Comparison of ENCODE assay signal across 8 mouse cellular contexts in genomic region chr17:29093961-29094309, GRCm38 (mm10). TPM values are rescaled to one million over a fixed set of nuclear protein-coding genes. Genes with fewer than 3 reads are reported as not detected.
DNase-seq lines count a peak whose midpoint lies in the region; ATAC-seq and TF ChIP-seq lines count a peak whose summit lies in the region.

No protein-coding gene starts in this region.

- no peaks in the 10 kb centered on the region for H3K9me3 ChIP-seq in heart, embryonic 12.5 days (replicated peaks)
- H3K9me3 ChIP-seq in ES-Bruce4 (replicated peaks; ENCODE audit: control insufficient read depth, insufficient read depth, low read length, poor library complexity, severe bottlenecking) = no peaks in the 10 kb centered on the region
- H3K9me3 ChIP-seq in forebrain, embryonic 14.5 days (replicated peaks; ENCODE audit: control insufficient read depth, low read length) = no peaks in the 10 kb centered on the region
- no peaks in the 10 kb centered on the region for H3K9me3 ChIP-seq in liver, embryonic 14.5 days (ENCODE audit: control insufficient read depth, low read length)

- peak overlapping the region; percentile 60 for H3K4me3 ChIP-seq in heart, embryonic 12.5 days
- peak overlapping the region; percentile 93 for H3K4me3 ChIP-seq in ES-Bruce4 (ENCODE audit: low read depth, low read length)
- peak overlapping the region; percentile 45 for H3K4me3 ChIP-seq in forebrain, embryonic 14.5 days (ENCODE audit: low read depth, low read length)
- peak overlapping the region; percentile 54 to 58 for H3K4me3 ChIP-seq in liver, embryonic 14.5 days (ENCODE audit: insufficient read depth in 1 of 2, low read depth in 2 of 2, low read length in 2 of 2)

- ATAC-seq in heart, embryonic 12.5 days (ENCODE audit: insufficient number of reproducible peaks, low FRiP score) = no peak
- ATAC-seq in forebrain, embryonic 14.5 days = no peak
- peak; percentile 2; the same call in 1 of the 2 replicates for ATAC-seq in liver, embryonic 14.5 days (ENCODE audit: insufficient read depth)

- peaks cover 22% of the 10 kb centered on the region for H3K4me1 ChIP-seq in heart, embryonic 12.5 days (replicated peaks)
- peaks cover 3% of the 10 kb centered on the region for H3K4me1 ChIP-seq in ES-Bruce4 (ENCODE audit: control insufficient read depth, insufficient read depth, low read length)
- H3K4me1 ChIP-seq in forebrain, embryonic 14.5 days (ENCODE audit: control insufficient read depth, insufficient read depth, low read length) = peaks cover 14% of the 10 kb centered on the region
- peaks cover 1 to 4% of the 10 kb centered on the region in 2 experiments; a peak in 2 of 4 replicates for H3K4me1 ChIP-seq in liver, embryonic 14.5 days (replicated peaks; ENCODE audit: control insufficient read depth in 2 of 2, insufficient read depth in 2 of 2, low read length in 1 of 2)

- peaks cover 7% of the 10 kb centered on the region for H3K36me3 ChIP-seq in heart, embryonic 12.5 days
- H3K36me3 ChIP-seq in ES-Bruce4 (ENCODE audit: control insufficient read depth, insufficient read depth, low read length, poor library complexity, severe bottlenecking) = peaks cover 16% of the 10 kb centered on the region
- no peaks in the 10 kb centered on the region for H3K36me3 ChIP-seq in forebrain, embryonic 14.5 days (ENCODE audit: control insufficient read depth, insufficient read depth, low read length)
- H3K36me3 ChIP-seq in liver, embryonic 14.5 days (replicated peaks; ENCODE audit: control insufficient read depth, insufficient read depth, low read depth) = no peaks in the 10 kb centered on the region

- WGBS in heart, embryonic 12.5 days = under 1% methylated on average over 24 of the region's 24 CpGs
- WGBS in forebrain, embryonic 14.5 days = under 1% methylated on average over 24 of the region's 24 CpGs
- 2% methylated on average over 24 of the region's 24 CpGs for WGBS in liver, embryonic 14.5 days (ENCODE audit: insufficient replicate concordance)

- peak overlapping the region; percentile 94 for H3K4me2 ChIP-seq in heart, embryonic 12.5 days
- peak overlapping the region; percentile 83 for H3K4me2 ChIP-seq in forebrain, embryonic 14.5 days (ENCODE audit: low read length)
- H3K4me2 ChIP-seq in liver, embryonic 14.5 days (ENCODE audit: low read depth) = peak overlapping the region; percentile 65

- peak overlapping the region; percentile 78 for H3K9ac ChIP-seq in heart, embryonic 12.5 days
- H3K9ac ChIP-seq in ES-Bruce4 (ENCODE audit: low read depth, poor library complexity, severe bottlenecking) = peak overlapping the region; percentile 76
- H3K9ac ChIP-seq in forebrain, embryonic 14.5 days (ENCODE audit: low read length) = peak overlapping the region; percentile 63
- peak overlapping the region; percentile 51; the same call in 1 of the 2 replicates for H3K9ac ChIP-seq in liver, embryonic 14.5 days (replicated peaks)

- no peak for TF ChIP-seq EP300 in ES-Bruce4 (IDR thresholded peaks at IDR 0.05; ENCODE audit: insufficient read depth, low read depth, low read length)
- no peak for TF ChIP-seq EP300 in liver, embryonic 14.5 days (IDR thresholded peaks at IDR 0.05; ENCODE audit: low read depth)

- H3K27me3 ChIP-seq in heart, embryonic 12.5 days (replicated peaks) = peaks cover 14% of the 10 kb centered on the region
- peaks cover 5% of the 10 kb centered on the region; the same call in 1 of the 2 replicates for H3K27me3 ChIP-seq in ES-Bruce4 (ENCODE audit: control insufficient read depth, insufficient read depth, low read length, poor library complexity, severe bottlenecking)
- peaks cover 18% of the 10 kb centered on the region for H3K27me3 ChIP-seq in forebrain, embryonic 14.5 days (replicated peaks; ENCODE audit: control insufficient read depth, insufficient read depth, low read length)
- peaks cover 30% of the 10 kb centered on the region for H3K27me3 ChIP-seq in liver, embryonic 14.5 days (ENCODE audit: control insufficient read depth, insufficient read depth, low read length)

- intact Hi-C loops in heart, postnatal 14 days (cut with DNase I) = loop anchor here (2.0 kb wide), 1 partner anchor 15 kb away; no protein-coding TSS in a partner anchor

- DNase-seq in heart, postnatal 14 days = no peak
- DNase-seq in forebrain, embryonic 14.5 days (ENCODE audit: low spot score) = no peak
- DNase-seq in liver, embryonic 14.5 days (ENCODE audit: low read depth in 3 of 3, low spot score in 3 of 3) = no peak
- no peak for DNase-seq in cerebellum, adult 8-10 months
- no peak for DNase-seq in ovary, postnatal 14 days (ENCODE audit: low spot score)
- DNase-seq in spleen, adult 18-20 months = no peak

- TF ChIP-seq POLR2A in ES-Bruce4 (IDR thresholded peaks at IDR 0.05; ENCODE audit: insufficient read depth, low read length) = no peak

- no peak overlapping the region for H3K27ac ChIP-seq in heart, embryonic 12.5 days (ENCODE audit: poor library complexity, severe bottlenecking)
- no peak overlapping the region for H3K27ac ChIP-seq in ES-Bruce4 (ENCODE audit: insufficient read depth, low read length)
- H3K27ac ChIP-seq in forebrain, embryonic 14.5 days (ENCODE audit: low read depth, low read length) = no peak overlapping the region
- no peak overlapping the region for H3K27ac ChIP-seq in liver, embryonic 14.5 days

- TF ChIP-seq CTCF in ES-Bruce4 (IDR thresholded peaks at IDR 0.05; ENCODE audit: low read depth, low read length) = no peak
- no peak for TF ChIP-seq CTCF in liver, embryonic 14.5 days (IDR thresholded peaks at IDR 0.05; ENCODE audit: low read depth)

RNA-seq across cellular contexts. Expression of gene Cdkn1a, which starts 3.2 kb away (rescaled TPM):
- 43.2 and 45.3 TPM in 2 replicates for polyA plus RNA-seq in heart, embryonic 12.5 days (2016; fragmentation: Nextera tagmentation; extraction: Ambion mirVana)
- total RNA-seq in heart, postnatal 14 days (2021) = 100 to 1,000 TPM; 105 to 121 TPM
- polyA plus RNA-seq in ES-Bruce4 (2011; ENCODE audit: insufficient read depth, insufficient read length, low read depth, missing spikeins) = 171 and 178 TPM in 2 replicates
- polyA plus RNA-seq in forebrain, embryonic 14.5 days (2014; fragmentation: Nextera tagmentation; extraction: Ambion mirVana) = 41.0 and 43.3 TPM in 2 replicates
- polyA plus RNA-seq in liver, embryonic 14.5 days (2012; rRNA removed) = 2.6 and 3.0 TPM in 2 replicates
- polyA plus RNA-seq in liver, embryonic 14.5 days (2014; fragmentation: Nextera tagmentation; extraction: Ambion mirVana) = 6.5 and 7.0 TPM in 2 replicates

RNA-seq across cellular contexts. Expression of gene Rab44, which starts 20.0 kb away (rescaled TPM):
- 0.13 TPM in 1 of 2 replicates, not detected in the other for polyA plus RNA-seq in heart, embryonic 12.5 days (2016; fragmentation: Nextera tagmentation; extraction: Ambion mirVana)
- under 1 TPM; 0.73 to 0.76 TPM for total RNA-seq in heart, postnatal 14 days (2021)
- polyA plus RNA-seq in ES-Bruce4 (2011; ENCODE audit: insufficient read depth, insufficient read length, low read depth, missing spikeins) = not detected in 2 replicates
- not detected in 2 replicates for polyA plus RNA-seq in forebrain, embryonic 14.5 days (2014; fragmentation: Nextera tagmentation; extraction: Ambion mirVana)
- polyA plus RNA-seq in liver, embryonic 14.5 days (2012; rRNA removed) = 11.5 and 12.8 TPM in 2 replicates
- 3.7 and 4.1 TPM in 2 replicates for polyA plus RNA-seq in liver, embryonic 14.5 days (2014; fragmentation: Nextera tagmentation; extraction: Ambion mirVana)
